Mouse (Mus musculus): ENCODE data around the gene Sycp1. TPM values are rescaled to one million over a fixed set of nuclear protein-coding genes. Genes with fewer than 3 reads are reported as not detected.

Gene Sycp1
- total RNA-seq, 2 experiments from 2014 or later: not detected

Other genes with a start within 250 kb of the Sycp1 start
- 1 to 10 TPM; 4.4 to 4.9 TPM for gene Tspan2, start 201.6 kb downstream of the Sycp1 start, total RNA-seq (2021)
- gene Tshb, start 153.4 kb downstream of the Sycp1 start, total RNA-seq (2021): not detected
- gene Nr1h5, start 28.0 kb upstream of the Sycp1 start, total RNA-seq (2021): not detected
- 10 to 100 TPM; 37.0 to 46.1 TPM for gene Sike1, start 59.6 kb upstream of the Sycp1 start, total RNA-seq (2021)
- 100 to 1,000 TPM; 843 to 962 TPM for gene Csde1, start 84.3 kb upstream of the Sycp1 start, total RNA-seq (2021)
- 10 to 100 TPM; 42.0 to 49.4 TPM for gene Nras, start 122.2 kb upstream of the Sycp1 start, total RNA-seq (2021)
- 1,000 to 10,000 TPM; 1,190 to 1,255 TPM for gene Ampd1, start 137.9 kb upstream of the Sycp1 start, total RNA-seq (2021)
- gene Dennd2c, start 166.5 kb upstream of the Sycp1 start, total RNA-seq (2021): 1 to 10 TPM; 2.0 to 2.5 TPM
- 10 to 100 TPM; 37.2 to 43.8 TPM for gene Bcas2, start 235.6 kb upstream of the Sycp1 start, total RNA-seq (2021)

All from gastrocnemius, postnatal 36 days (tissue).